Comparison of ENCODE assay signal across 9 mouse cellular contexts in genomic region chr5:108005134-108005533, GRCm38 (mm10). TPM values are rescaled to one million over a fixed set of nuclear protein-coding genes. Genes with fewer than 3 reads are reported as not detected.
DNase-seq lines count a peak whose midpoint lies in the region; ATAC-seq and TF ChIP-seq lines count a peak whose summit lies in the region.
"Had no signal": no experiment of that assay in that cellular context is flagged by ENCODE, and none has a peak within 500 bp of the region (broad histone marks: within the 10 kb centered on the region; RNA-seq: fewer than 3 reads in every experiment).

No protein-coding gene starts in this region.

- no peak overlapping the region for H3K4me3 ChIP-seq in heart, postnatal 0 days (ENCODE audit: low read depth, low read length)
- no peak overlapping the region for H3K4me3 ChIP-seq in heart, embryonic 11.5 days (ENCODE audit: low read depth, low read length)
- H3K4me3 ChIP-seq in forebrain, embryonic 11.5 days (ENCODE audit: low read depth, low read length), result no peak overlapping the region

- WGBS in heart, postnatal 0 days, result 29% methylated on average over 2 of the region's 2 CpGs
- 26% methylated on average over 2 of the region's 2 CpGs for WGBS in heart, embryonic 11.5 days (ENCODE audit: insufficient replicate concordance)
- 72% methylated on average over 2 of the region's 2 CpGs for WGBS in forebrain, embryonic 11.5 days

- TF ChIP-seq CTCF in heart, postnatal 0 days (IDR thresholded peaks at IDR 0.05; ENCODE audit: low read depth), result peak; percentile 34

- no peaks in the 10 kb centered on the region for H3K27me3 ChIP-seq in heart, postnatal 0 days (ENCODE audit: control insufficient read depth, insufficient read depth, low read length)
- no peaks in the 10 kb centered on the region for H3K27me3 ChIP-seq in heart, embryonic 11.5 days (ENCODE audit: control insufficient read depth, insufficient read depth, low read length)
- no peaks in the 10 kb centered on the region for H3K27me3 ChIP-seq in forebrain, embryonic 11.5 days (ENCODE audit: control insufficient read depth, insufficient read depth, low read length)

- peaks cover 3% of the 10 kb centered on the region; the same call in 1 of the 2 replicates for H3K4me1 ChIP-seq in heart, postnatal 0 days (ENCODE audit: control insufficient read depth, insufficient read depth)
- no peaks in the 10 kb centered on the region for H3K4me1 ChIP-seq in heart, embryonic 11.5 days (ENCODE audit: control insufficient read depth, insufficient read depth, low read length)
- no peaks in the 10 kb centered on the region for H3K4me1 ChIP-seq in forebrain, embryonic 11.5 days (replicated peaks; ENCODE audit: control insufficient read depth, insufficient read depth, low read length)

- no peaks in the 10 kb centered on the region for H3K9me3 ChIP-seq in heart, postnatal 0 days (replicated peaks; ENCODE audit: control insufficient read depth, low read length)
- H3K9me3 ChIP-seq in heart, embryonic 11.5 days (replicated peaks; ENCODE audit: control insufficient read depth, low read length), result no peaks in the 10 kb centered on the region
- H3K9me3 ChIP-seq in forebrain, embryonic 11.5 days (ENCODE audit: control insufficient read depth, low read length), result no peaks in the 10 kb centered on the region

- no peak overlapping the region for H3K9ac ChIP-seq in heart, postnatal 0 days (replicated peaks; ENCODE audit: low read depth, low read length)
- no peak overlapping the region for H3K9ac ChIP-seq in heart, embryonic 11.5 days (ENCODE audit: low read depth, low read length)
- H3K9ac ChIP-seq in forebrain, embryonic 11.5 days (ENCODE audit: low read length), result no peak overlapping the region

- no peak overlapping the region for H3K27ac ChIP-seq in heart, postnatal 0 days (ENCODE audit: low read depth)
- H3K27ac ChIP-seq in heart, embryonic 11.5 days (ENCODE audit: low read depth, low read length), result no peak overlapping the region
- H3K27ac ChIP-seq in forebrain, embryonic 11.5 days (ENCODE audit: low read depth, low read length), result no peak overlapping the region

- H3K36me3 ChIP-seq in heart, postnatal 0 days (replicated peaks; ENCODE audit: control insufficient read depth, insufficient read depth, low read length), result no peaks in the 10 kb centered on the region
- H3K36me3 ChIP-seq in heart, embryonic 11.5 days (ENCODE audit: control insufficient read depth, insufficient read depth, low read length), result no peaks in the 10 kb centered on the region
- no peaks in the 10 kb centered on the region for H3K36me3 ChIP-seq in forebrain, embryonic 11.5 days (ENCODE audit: control insufficient read depth, insufficient read depth, low read length)

- no peak for ATAC-seq in heart, postnatal 0 days (ENCODE audit: insufficient read depth, low read depth)
- no peak for ATAC-seq in heart, embryonic 11.5 days (replicated peaks; ENCODE audit: insufficient number of reproducible peaks, low FRiP score, low TSS enrichment)
- ATAC-seq in forebrain, embryonic 11.5 days (replicated peaks; ENCODE audit: low FRiP score), result no peak
- ATAC-seq: forebrain, embryonic 16.5 days had no signal

- TF ChIP-seq EP300 in heart, postnatal 0 days (IDR thresholded peaks at IDR 0.05; ENCODE audit: low read depth), result no peak

- DNase-seq in heart, postnatal 0 days (ENCODE audit: low spot score), result no peak
- DNase-seq in CD4-positive, CD25-positive, alpha-beta regulatory T cell, adult 2 months (ENCODE audit: low read depth, low spot score), result peak; percentile 76
- DNase-seq in adrenal gland, postnatal 36 days, result peak; percentile 31 to 55
- peak; percentile 23 for DNase-seq in lung, postnatal 25 days (ENCODE audit: low spot score)
- no peak for DNase-seq in layer of hippocampus, adult 8-10 months (ENCODE audit: low spot score in 2 of 2)
- DNase-seq in layer of hippocampus, postnatal 14 days (ENCODE audit: low spot score in 2 of 2), result no peak
- DNase-seq in forebrain, embryonic 11.5 days (ENCODE audit: low spot score), result no peak

- H3K4me2 ChIP-seq in heart, postnatal 0 days (ENCODE audit: low read depth, low read length), result no peak overlapping the region
- H3K4me2 ChIP-seq in heart, embryonic 11.5 days, result no peak overlapping the region
- H3K4me2 ChIP-seq in forebrain, embryonic 11.5 days (ENCODE audit: low read depth, low read length, severe bottlenecking), result no peak overlapping the region

RNA-seq across cellular contexts. Expression of gene Fam69a, which starts 18.2 kb away (rescaled TPM):
- 1.9 and 5.7 TPM in 2 replicates for total RNA-seq in heart, postnatal 0 days (2014; rRNA removed; ENCODE audit: low replicate concordance)
- polyA plus RNA-seq in heart, postnatal 0 days (2015; fragmentation: Nextera tagmentation; extraction: Ambion mirVana), result 18.6 and 19.2 TPM in 2 replicates
- 20.0 and 20.6 TPM in 2 replicates for polyA plus RNA-seq in heart, embryonic 11.5 days (2014; fragmentation: Nextera tagmentation; extraction: Ambion mirVana)
- total RNA-seq in adrenal gland, postnatal 36 days (2021), result 1 to 10 TPM; 5.2 to 8.1 TPM
- total RNA-seq in layer of hippocampus, adult 8-10 months (2022), result 10 to 100 TPM; 32.3 to 39.6 (median 35.2) TPM
- total RNA-seq in layer of hippocampus, postnatal 14 days (2021), result 10 to 100 TPM; 33.2 to 44.4 TPM
- polyA plus RNA-seq in forebrain, embryonic 11.5 days (2014; fragmentation: Nextera tagmentation; extraction: Ambion mirVana), result 18.1 and 21.7 TPM in 2 replicates

Comparison
In these comparisons a context has a peak if more than half of its experiments do, and no peak if none do; other contexts are left out.
1. DNase-seq: peak in CD4-positive, CD25-positive, alpha-beta regulatory T cell, adult 2 months (single experiment), adrenal gland, postnatal 36 days (2 of 2) and lung, postnatal 25 days (single experiment); none in heart, postnatal 0 days (single experiment), layer of hippocampus, adult 8-10 months (0 of 2), layer of hippocampus, postnatal 14 days (0 of 2) and forebrain, embryonic 11.5 days (single experiment).